Mouse (Mus musculus): Measurements from ENCODE around the gene Gm5737.

Gm5737 gene

GRCm38 (mm10) chr7:120878271-120878670, 66.1 kb downstream of the Gm5737 start:
- DNase-seq: no peak

DNA sequence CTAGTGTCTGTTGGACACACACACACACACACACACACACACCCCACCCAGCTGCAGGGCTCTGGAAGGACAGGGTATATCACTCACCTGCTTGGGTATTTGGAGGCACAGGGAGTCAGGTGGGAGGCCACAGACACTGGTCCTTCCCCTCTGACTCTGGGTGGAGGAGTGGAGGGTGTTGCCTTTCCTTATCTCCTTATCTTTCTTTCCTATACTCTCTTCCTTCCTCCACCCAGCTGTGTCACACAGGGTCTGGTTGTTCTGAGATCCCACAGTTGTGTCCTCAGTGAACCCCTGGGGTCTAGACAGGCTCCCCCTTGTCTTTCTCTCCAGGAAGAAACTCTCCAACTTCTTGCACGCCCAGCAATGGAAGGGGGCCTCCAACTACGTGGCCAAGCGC, 67.8 kb downstream of the Gm5737 start:
- DNase-seq: no peak

GRCm38 (mm10) chr7:120880770-120881169, 68.6 kb downstream of the Gm5737 start:
- DNase-seq: no peak
